Mouse (Mus musculus) adrenal gland, postnatal 25 days (tissue): ENCODE measurements around the gene Slc17a2. TPM values are rescaled to one million over a fixed set of nuclear protein-coding genes. Genes with fewer than 3 reads are reported as not detected.

Experiments used
- DNase-seq: peaks from one replicate; pipeline ENCODE4 v3.0.0; 2021; ENCODE audit warnings: mixed read lengths
- total RNA-seq: library from RNA; stranded (reverse); gene quantifications from 2 replicates; pipeline ENCODE4 v1.2.3, GENCODE M21; 2021

Slc17a2 gene
- total RNA-seq, 1 experiment from 2014 or later = not detected

DNA sequence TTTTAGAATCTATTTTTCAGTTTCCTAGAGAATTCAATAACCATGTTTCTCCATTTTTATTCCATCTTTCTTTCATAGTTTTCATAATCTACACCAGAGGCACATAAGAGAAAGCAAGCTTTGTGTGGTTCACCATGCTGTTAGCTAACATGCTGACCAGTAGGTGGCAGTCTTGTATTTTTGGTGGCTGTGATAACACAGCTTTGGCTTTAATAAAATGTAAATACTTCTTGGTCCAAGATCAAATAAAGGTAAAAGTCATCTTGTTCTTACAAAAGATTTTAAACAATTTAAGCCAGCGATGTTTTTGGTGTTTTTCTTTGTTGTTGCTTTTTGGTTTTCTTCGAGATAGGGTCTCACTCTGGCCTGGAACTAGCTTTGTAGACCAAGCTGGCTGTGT lies 14.3 kb upstream of the Slc17a2 start:
- DNase-seq = peak; percentile 21

DNA sequence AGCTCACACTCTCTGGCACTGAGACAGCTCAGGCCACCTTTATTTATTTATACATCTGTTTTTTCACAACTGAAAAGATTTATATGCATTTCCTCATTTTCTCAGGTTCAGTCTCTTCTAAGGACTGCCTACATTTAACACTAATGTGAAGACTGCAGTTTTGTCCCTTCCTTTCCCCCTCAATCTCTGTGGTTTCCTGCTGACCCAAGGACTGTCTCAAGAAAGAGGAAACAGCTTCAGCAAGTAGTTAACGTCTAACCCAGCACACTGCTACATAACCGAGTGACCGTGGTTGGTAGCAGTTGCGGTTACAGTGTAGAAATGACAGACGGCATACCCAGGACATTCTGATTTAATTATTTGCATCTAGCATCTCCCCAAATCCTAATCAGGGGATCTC lies 7.4 kb upstream of the Slc17a2 start:
- no peak for DNase-seq

- no peak for DNase-seq
Observed at GRCm38 (mm10) chr13:23804532-23804931, 2.3 kb upstream of the Slc17a2 start.

DNA sequence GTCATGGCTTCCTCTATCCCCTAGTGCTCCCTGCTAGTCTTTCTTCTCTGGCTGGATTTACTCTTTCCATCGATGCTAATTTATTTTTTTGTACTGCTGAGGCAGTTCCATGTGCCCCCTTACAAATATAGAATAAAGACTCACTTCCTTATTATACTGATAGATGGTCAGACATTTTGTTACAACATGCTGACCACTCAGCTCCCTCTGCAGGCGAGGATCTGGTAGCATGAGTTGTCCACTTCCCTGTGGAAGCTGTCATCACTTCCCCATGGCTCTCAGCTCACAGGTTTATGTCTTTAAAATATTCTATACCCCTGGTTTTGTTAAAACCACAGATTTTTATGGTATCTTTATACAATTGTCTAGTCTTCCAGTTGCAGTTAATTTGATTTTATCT lies 9.4 kb downstream of the Slc17a2 start:
- no peak for DNase-seq

DNA sequence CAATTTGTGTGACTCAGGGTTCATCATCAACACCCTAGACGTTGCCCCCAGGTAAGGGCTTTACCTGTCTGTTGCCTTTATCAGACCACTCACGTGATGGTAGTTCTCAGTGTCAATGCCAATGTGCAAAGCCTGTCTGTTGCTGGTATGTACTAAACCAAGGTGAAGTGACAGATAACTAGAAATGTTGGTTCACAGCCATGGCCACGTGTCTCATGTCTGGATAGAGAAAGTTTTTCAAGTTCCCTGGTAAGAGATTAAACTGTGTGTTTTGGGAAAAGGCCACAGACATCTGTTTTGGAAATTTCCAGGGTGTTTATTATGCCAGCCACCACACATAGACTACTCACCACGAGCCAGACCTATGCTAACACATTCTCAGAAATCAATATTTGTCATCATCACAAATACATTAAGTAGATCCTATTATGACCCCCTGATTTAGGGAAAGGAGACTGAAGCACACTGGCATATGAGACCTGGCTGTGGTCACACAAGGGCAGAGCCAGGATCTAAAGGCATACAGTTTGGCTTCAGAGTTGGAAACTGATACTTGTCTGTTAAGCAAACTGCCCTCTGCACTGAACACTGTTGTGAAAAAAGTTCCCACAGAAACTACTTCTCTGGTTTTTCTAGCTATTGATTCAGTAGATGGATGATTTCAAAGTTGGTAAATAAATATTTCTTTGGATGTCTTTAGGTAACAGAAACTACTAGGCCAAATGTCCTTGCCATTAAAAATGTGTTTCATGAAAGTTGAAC lies 13.6 kb downstream of the Slc17a2 start:
- DNase-seq = no peak

GRCm38 (mm10) chr13:23822213-23822612 lies 15.4 kb downstream of the Slc17a2 start:
- no peak for DNase-seq

DNA sequence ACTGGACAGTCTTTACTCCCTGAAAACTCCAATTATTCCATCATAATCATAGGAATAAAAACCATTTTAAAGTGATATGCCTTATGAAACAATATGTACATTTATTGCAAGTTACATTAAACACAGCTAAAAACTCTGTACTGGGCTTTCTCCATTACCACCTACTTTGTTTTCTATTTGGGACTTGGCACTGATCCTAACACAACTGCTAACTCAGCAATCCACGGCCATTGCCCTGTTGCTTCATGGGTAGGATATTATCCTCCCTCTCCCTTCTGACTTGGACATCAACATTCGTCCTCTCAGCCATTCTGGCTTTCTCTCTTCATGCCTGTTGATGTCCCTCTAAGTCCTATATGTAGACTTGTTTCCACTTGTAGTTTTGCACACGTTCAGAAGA lies 19.8 kb downstream of the Slc17a2 start:
- no peak for DNase-seq

DNA sequence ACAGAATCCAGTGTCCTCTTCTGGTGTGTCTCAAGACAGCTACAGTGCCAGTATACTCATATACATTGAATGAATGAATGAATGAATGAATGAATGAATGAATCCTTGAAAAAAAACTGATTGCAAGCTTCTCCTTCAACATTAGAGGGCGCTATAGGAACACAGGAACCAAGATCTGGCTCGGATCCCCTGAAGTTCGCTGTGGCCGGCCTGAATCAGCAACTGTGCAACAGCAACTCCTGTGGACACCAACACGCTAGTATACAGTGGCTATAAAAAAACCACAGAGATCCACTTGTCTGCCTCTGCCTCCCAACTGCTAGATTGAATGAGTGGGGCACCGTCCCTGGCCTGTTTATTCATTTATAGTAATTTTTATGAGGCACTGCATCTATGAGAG lies 26.3 kb downstream of the Slc17a2 start:
- DNase-seq = peak; percentile 26

DNA sequence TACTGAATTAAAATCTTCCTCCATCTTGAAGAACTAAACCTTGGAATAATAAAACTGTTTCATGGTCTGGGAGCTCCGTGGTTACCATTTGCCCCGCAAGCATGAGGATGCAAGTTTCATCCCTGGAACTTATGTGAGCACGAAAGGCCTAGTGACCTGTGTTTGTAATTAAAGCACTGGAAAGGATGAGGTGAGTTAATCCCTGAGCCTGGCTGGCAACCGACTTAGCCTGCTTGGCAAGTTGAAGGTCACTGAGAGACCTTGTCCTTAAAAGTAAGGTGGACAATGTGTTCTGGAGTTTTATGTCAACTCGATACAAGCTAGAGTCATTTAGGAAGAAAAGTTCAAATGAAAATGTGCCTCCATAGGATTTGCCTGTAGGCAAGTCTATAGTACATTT lies 28.0 kb downstream of the Slc17a2 start:
- no peak for DNase-seq

DNA sequence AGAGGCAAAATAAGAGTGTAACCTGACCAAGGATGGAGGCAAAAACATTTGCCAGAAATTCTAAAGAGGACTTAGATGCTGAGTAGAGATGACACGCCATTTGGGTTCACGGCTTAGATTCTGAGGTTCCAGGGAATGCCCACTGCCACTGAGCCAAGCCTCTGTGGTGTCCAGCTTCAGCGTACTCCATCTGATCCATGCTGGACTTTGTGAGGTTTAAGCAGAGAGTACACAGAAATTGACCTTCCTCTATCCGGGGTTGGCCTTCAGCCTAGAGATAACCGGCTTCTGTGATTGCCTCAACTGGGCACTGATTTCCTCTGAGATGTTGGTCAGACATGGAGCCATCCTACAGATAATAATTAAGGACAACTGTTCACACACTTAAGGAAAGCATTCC lies 29.8 kb downstream of the Slc17a2 start:
- DNase-seq = no peak

- no peak for DNase-seq
Observed at GRCm38 (mm10) chr13:23839308-23839707, 32.5 kb downstream of the Slc17a2 start, which contains the start of gene Slc17a3. Gene Slc17a3 (plus strand): TSS chr13:23839434.

DNA sequence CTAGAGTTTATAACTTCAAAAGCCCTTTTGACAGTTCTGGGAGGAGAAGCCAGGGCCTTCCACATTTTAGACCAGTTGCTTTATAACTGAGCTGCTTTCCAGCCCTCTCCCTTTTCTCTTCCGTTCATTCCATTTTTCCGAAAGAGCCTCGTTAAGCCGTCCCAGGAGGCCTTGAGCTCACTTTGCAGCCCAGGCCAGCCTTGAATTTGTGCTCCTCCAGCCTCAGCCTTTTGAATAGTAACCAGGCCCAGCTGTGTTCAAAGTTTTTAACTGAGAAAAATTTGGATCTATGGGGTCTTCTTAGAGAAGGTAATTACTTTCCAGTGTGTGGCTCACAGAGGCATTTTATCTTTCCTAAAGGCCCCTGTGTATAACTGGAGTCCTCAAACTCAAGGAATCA lies 39.1 kb downstream of the Slc17a2 start:
- DNase-seq = no peak

DNA sequence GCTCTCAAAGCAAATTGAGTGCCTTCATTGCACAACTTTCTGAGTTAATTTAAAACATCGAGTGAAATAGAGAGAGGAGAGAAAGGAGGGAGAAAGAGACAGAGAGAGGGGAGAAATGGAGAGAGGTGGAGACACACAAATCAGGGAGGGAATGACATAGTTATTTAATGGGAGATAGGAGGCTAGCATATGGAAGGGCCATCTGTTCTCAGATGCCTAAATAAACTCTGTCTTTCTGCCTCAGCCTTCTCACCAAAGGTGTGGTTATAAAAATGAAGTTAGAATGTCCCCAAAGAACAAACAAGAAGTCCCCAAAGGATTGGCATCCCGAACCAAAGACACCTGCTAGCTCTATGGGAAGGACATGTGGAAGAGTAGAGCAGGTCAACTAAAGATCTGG lies 42.5 kb downstream of the Slc17a2 start:
- no peak for DNase-seq

GRCm38 (mm10) chr13:23856401-23856800 lies 49.6 kb downstream of the Slc17a2 start:
- no peak for DNase-seq

- no peak for DNase-seq
Observed at GRCm38 (mm10) chr13:23861815-23862214, 55.0 kb downstream of the Slc17a2 start.

GRCm38 (mm10) chr13:23864711-23865110 lies 57.9 kb downstream of the Slc17a2 start:
- no peak for DNase-seq

- no peak for DNase-seq
Observed at GRCm38 (mm10) chr13:23866086-23866710, 59.4 kb downstream of the Slc17a2 start.

DNA sequence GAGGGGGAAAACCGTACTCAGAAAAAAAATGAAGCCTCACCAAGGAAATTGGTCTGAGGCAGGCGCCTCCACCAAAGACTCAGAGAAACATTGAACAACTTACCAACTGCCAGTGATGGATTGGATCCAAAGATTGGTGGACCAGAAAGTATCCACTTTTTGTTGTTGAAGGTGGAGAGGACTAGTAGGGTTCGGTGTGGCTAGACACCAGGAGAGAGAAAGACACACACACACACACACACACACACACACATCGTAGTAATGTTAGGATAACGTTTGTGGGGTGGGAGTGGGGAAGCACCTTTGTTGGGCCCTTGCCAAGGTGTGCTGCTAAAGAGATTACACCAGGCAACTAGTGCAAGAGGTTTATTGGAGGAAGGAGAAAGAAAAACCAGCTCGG lies 60.2 kb downstream of the Slc17a2 start:
- DNase-seq = no peak

DNA sequence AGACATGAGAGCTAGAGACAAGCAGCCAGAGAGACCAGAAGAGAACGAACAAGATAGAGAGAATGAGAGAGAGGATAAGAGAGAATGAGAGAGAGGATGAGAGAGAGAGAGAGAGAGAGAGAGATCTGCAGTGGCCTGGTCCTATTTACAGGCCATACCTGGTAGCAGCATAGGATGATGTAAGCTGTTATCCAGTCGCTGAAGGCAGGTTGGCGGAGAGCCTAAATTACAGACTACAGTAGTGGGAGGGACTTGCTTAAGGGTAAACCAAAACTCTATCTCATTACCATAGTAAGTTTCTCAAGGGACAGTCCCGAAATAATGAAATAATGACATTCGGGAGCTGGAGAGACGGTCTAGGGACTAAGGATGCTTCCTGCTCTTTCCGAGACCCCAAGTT lies 60.6 kb downstream of the Slc17a2 start, which contains the start of gene Slc17a1:
Slc17a1 (plus strand) TSS at position 346 of the 400 bp plus-strand sequence.
- no peak for DNase-seq

DNA sequence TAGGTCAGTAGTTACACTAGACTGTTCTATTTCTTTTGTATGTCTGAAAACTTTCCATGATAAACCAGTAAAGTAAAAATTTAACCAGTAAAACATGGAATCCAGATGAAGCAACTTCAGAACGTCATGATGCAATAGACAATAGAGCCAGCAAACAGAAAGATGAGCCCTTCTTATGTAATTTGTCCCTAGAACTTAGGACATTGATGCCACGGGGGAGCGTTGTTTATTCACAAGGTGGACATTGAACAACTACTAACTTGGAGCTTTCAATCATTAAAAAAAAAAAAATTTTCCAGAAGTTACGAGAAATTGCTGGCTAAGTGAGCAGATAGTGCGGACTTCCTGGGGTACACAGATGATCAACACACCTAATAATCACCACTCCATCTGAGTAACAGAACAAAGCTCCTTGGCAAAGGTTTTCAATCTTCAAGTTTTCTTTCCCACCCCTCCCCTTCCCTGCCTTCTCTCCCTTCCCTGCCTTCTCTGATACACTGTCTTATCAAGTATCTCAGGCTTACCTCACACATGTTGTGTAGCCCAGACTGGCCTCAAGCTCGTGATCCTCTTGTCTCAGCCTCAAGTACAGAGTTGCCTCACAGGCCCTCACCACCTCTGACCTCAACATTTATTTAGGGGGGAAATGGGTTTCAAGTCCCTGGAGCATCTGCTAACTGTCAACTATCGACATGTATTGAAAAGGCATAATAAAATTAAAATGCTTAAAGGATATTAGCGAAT lies 62.2 kb downstream of the Slc17a2 start:
- DNase-seq = no peak

- no peak for DNase-seq
Observed at GRCm38 (mm10) chr13:23869996-23870395, 63.2 kb downstream of the Slc17a2 start.

DNA sequence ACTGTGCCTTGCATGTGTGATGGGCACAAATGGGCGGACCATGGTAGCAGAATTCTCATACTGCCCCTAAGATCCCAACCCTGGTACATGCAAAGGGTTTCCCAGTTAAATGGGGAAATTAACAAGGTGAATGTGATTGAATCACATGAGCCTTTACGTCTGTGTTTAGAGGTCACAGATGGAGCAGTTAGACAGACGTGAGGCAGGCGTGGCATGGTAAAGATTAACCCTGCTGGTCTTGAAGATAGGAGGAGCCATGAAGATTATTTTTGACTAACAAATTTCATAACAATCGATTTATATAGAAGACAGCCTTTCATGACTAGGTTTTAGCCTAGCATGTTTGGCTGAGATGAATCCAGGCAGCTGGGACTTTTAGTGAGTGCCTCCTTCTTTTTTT lies 66.3 kb downstream of the Slc17a2 start:
- DNase-seq = no peak
